Mouse (Mus musculus): ENCODE measurements around the gene Cd5l. TPM values are rescaled to one million over a fixed set of nuclear protein-coding genes. Genes with fewer than 3 reads are reported as not detected.
"Not testable (repeated sequence)": the region's sequence is repeated elsewhere in the genome, so short reads cannot be mapped to it uniquely, and the experiment has no call there.

Cd5l gene
- total RNA-seq (2021) = not detected

DNA sequence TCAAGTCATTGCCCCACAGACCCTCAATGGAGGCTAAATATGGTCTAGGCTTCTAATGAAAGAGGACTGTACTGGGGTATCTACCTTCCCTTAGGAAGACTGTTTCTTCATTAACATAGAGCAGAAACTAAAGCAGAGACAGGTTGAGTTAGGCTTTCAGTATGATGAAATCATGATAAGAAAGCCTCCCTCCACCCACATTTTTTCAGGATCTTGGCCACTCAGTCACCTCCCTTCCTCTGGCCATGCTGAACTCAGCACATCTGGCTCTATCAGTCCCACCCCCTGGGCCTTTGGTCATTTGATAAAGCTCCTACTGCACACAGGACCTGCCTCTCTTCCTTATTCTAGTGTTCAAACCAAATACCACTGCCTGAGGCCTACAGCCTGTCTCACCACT, at the start of gene Cd5l:
Gene Cd5l (plus strand): TSS at position 301 of the 400 bp plus-strand sequence.
- DNase-seq (ENCODE audit: low spot score in 2 of 2) = no peak
- intact Hi-C loops (cut with DNase I) = no loop called here

DNA sequence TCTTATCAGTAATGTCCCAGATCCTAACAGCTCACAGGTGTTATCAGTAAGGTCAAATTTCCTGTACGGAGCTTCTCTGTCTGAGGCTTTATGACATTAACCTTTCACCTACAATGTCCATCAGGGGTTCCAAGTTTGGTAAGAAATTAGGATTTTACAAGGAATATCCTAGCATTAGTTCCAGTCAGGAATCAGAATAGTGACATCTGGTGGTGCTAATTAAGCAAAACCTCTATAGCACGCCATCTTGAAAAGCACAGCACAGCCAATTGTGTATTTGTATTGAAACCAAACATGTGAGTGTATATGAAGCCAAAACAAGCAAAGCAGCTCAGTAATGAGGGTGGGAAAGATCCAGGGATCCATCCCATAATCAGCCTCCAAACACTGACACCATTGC, 47.8 kb upstream of the Cd5l start:
- intact Hi-C loops (cut with DNase I) = no loop called here
- DNase-seq (ENCODE audit: low spot score in 2 of 2) = no peak

- DNase-seq (ENCODE audit: low spot score in 2 of 2) = no peak
- intact Hi-C loops (cut with DNase I) = loop anchor here (5.0 kb wide), 2 partner anchors 80 to 85 kb away; no protein-coding TSS in a partner anchor
Observed at GRCm38 (mm10) chr3:87322557-87322956, 35.1 kb upstream of the Cd5l start.

DNA sequence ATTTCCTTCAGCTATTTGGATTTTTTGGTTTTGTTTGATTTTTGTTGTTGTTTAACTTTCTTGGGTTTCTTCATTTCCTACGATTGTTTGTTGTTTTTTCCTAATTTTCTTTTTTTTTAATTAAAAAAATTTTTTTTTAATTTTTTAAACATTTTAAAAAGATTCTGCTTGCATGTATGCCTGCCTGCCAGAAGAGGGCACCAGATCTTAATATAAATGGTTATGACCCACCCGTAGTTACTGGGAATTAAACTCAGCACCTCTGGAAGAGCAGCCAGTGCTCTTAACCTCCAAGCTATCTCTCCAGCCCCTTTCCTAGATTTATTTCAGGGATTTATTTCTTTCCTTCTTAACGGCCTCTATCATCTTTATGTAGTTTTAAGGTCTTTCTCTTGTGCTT, 33.9 kb upstream of the Cd5l start:
- intact Hi-C loops (cut with DNase I) = loop anchor here (2.0 to 5.0 kb wide), 3 partner anchors 81 to 181 kb away; no protein-coding TSS in a partner anchor
- no peak for DNase-seq (ENCODE audit: low spot score in 2 of 2)

DNA sequence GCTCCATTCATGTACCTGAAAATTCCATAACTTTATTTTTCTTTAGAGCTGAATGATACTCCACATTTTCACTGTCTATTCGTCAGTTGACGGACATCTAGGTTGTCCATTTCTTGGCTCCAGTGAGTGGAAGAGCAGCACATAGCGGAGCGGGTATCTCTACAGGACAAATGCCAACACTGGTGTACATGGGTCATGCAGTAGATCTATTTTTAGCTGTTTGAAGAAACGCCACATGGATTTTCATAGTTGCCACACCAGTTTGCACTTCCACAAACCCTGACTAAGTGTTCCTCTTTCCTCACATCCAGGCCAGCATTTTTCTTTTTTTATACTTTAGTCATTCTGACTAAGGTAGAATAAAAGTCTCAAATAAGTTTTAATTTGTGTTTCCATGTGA, 19.8 kb upstream of the Cd5l start:
- intact Hi-C loops (cut with DNase I) = no loop called here

GRCm38 (mm10) chr3:87350992-87351391, 6.7 kb upstream of the Cd5l start:
- intact Hi-C loops (cut with DNase I); DNase-seq (ENCODE audit: low spot score in 2 of 2): not testable (repeated sequence)

More for the DNA sequence above, 19.8 kb upstream of the Cd5l start:
- DNase-seq (ENCODE audit: low spot score in 2 of 2) = no peak

GRCm38 (mm10) chr3:87359215-87359614, 1.5 kb downstream of the Cd5l start:
- DNase-seq (ENCODE audit: low spot score in 2 of 2) = no peak
- intact Hi-C loops (cut with DNase I) = no loop called here

DNA sequence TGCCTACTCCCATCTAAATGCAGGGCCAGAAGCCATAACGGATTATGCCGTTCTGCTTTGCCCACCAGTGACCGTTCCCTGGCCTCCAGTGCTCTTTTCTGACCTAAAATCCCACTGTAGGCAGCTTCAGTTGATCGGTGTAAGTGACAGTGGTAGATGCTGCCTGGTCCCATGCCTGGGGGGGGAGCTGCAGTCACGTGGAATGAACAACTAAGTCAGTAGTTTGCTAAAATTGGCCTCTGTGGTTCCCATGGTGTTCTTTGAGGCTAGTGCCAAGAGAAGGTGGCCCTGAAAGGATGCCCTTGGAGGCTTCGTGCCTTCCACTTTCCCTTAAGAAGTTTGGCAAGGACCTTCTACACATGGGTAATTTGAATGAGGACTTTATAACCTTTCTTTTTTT, 2.8 kb downstream of the Cd5l start:
- intact Hi-C loops (cut with DNase I) = no loop called here
- no peak for DNase-seq (ENCODE audit: low spot score in 2 of 2)

DNA sequence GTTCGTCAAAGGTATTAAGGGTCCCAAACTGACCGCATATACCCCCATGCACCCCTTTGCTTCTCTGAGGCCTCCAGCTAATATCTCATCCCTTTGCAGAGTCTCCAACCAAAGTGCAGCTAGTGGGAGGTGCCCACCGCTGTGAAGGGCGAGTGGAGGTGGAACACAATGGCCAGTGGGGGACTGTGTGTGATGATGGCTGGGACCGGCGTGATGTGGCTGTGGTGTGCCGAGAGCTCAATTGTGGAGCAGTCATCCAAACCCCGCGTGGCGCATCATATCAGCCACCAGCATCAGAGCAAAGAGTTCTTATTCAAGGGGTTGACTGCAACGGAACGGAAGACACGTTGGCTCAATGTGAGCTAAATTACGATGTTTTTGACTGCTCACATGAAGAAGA, 8.0 kb downstream of the Cd5l start:
- intact Hi-C loops (cut with DNase I) = loop anchor here (2.0 kb wide), 1 partner anchor 21 kb away; no protein-coding TSS in a partner anchor
- DNase-seq (ENCODE audit: low spot score in 2 of 2) = no peak

- intact Hi-C loops (cut with DNase I) = no loop called here
- DNase-seq (ENCODE audit: low spot score in 2 of 2) = no peak
Observed at GRCm38 (mm10) chr3:87367511-87367910, 9.8 kb downstream of the Cd5l start.

DNA sequence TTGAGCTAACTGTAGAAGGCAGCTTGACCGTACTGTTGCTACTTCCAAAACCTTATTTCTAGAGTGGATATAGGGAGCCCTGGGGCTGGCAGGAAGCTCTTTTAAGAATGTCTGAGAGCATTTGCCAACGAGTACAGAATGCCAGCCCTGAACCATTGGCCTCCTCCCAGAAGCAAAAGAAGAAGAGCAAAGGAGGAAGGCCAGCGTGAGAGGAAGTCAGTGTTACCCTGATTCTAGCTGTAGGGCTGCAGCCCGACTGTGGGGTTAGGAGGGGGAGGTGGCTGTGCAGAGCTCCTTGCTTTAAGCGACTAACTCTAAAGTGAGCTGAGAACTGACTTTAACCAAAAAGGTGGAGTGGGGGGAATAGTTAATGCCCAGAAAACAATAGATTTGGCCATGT, 11.5 kb downstream of the Cd5l start:
- intact Hi-C loops (cut with DNase I) = no loop called here
- DNase-seq (ENCODE audit: low spot score in 2 of 2) = no peak

DNA sequence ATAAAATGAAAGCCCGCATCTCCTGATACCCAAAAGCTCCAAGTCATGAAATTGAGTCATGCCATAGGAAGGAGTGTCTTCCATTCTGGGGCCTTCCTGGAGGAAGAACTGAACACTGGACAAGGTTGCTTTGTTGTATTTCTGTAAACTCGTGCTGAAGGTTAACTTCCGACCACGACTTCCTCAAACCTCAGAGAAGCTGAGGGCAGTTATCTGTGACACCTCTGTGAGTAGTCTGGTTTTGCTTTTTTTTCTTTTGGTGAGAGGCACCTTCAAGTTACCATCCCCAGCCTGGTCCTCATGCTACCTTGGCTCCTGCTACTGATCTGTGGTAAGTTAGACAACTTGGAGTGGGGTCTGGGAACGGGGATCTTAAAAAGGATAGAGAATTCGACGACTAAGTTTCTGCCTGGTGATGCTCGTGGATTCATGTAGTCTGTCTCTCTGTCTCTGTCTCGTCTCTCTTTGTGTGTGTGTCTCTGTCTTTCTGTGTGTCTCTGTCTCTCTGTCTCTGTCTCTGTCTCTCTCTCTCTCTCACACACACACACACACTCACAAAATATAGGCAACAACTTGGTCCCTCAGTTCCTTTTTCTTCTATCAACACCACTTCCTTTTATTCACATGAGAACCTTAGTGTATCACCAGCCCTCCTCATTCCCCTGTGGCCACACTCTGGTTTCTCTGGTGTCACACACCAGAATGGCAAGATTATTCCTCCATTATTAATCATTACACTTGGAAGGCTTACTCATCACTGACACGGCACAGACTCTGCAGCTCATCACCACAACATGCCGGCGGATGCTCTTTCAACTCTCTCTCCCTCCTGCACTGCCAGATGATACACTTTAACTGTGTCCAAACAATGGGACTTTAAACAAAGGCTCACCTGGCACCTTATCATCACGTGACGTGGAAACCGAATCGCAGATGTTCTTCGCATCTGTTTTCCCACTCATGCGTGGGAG, 18.8 kb downstream of the Cd5l start, which contains the start of gene Fcrl1:
Gene Fcrl1 (plus strand): TSS at position 193 of the 971 bp plus-strand sequence.
- intact Hi-C loops (cut with DNase I) = no loop called here
- DNase-seq (ENCODE audit: low spot score in 2 of 2) = no peak

GRCm38 (mm10) chr3:87377228-87377627, 19.5 kb downstream of the Cd5l start:
- intact Hi-C loops (cut with DNase I) = no loop called here

GRCm38 (mm10) chr3:87377719-87378118, 20.0 kb downstream of the Cd5l start:
- DNase-seq (ENCODE audit: low spot score in 2 of 2) = no peak
- intact Hi-C loops (cut with DNase I) = no loop called here

More at GRCm38 (mm10) chr3:87377228-87377627, 19.5 kb downstream of the Cd5l start:
- DNase-seq (ENCODE audit: low spot score in 2 of 2) = no peak

DNA sequence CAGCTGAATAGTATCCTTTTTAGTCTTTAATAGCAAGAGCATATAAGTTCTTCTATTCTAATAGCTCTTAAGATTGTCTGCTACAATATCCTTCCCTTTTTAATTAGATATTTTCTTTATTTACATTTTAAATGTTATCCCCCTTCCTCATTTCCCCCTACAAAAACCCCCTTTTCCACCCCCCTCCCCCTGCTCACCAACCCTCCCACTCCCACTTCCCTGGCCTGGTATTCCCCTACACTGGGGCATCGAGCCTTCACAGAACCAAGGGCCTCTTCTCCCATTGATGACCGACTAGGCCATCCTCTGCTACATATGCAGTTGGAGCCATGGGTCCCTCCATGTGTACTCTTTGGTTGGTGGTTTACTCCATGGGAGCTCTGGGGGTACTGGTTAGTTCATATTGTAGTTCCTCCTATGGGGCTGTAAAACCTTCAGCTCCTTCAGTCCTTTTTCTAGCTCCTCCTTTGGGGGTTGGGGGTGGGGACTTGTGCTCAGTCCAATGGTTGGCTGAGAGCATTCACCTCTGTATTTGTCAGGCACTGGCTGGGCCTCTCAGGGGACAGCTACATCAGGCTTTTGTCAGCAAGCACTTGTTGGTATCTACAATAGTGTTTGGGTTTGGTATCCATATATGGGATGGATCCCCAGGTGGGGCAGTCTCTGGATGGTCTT, 22.1 kb downstream of the Cd5l start:
- intact Hi-C loops (cut with DNase I); DNase-seq (ENCODE audit: low spot score in 2 of 2): not testable (repeated sequence)

DNA sequence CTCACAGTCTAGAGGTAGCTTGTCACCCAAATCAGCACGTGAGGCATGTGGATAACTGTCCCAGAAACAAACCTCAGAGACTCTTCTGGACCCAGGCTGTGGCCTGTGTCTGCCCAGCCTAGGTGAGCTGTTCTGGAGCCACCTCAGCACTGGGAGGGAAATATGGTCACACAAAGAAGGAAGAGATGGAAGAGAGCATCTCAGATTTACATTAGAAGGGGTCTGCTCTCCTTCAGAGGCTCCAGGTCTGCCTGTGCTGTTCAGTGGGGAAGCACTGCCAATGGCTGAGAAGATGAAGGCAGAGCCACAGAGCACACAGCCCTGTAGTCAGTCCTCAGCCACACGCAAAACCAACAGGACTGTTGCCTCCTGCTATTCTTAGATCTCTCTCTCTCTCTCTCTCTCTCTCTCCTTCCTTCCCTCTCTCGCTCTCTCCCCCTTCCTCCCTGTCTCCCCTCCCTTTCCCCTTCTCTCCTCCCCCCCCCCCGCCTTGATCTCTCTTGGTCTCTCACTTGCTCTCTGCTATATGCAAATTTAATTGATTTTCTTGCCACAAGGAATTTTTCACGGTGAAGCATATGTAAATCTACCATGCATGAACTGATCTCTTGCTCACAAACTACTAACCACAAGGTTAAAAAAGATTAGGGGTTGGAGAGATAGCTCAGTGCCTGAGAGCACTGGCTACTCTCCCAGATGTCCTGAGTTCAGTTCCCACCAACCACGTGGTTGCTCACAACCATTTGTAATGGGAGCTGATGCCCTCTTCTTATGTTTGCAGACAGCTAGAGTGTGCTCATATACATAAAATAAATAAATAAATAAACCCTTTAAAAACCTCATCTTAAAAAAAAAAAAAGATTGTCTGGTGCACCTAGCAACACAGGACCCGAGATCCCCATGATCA, 24.4 kb downstream of the Cd5l start:
- intact Hi-C loops (cut with DNase I) = no loop called here
- DNase-seq (ENCODE audit: low spot score in 2 of 2) = no peak

- intact Hi-C loops (cut with DNase I) = no loop called here
- DNase-seq (ENCODE audit: low spot score in 2 of 2) = no peak
Observed at GRCm38 (mm10) chr3:87383308-87383707, 25.6 kb downstream of the Cd5l start.

- DNase-seq (ENCODE audit: low spot score in 2 of 2) = no peak
- intact Hi-C loops (cut with DNase I) = no loop called here
Observed at GRCm38 (mm10) chr3:87385105-87385504, 27.4 kb downstream of the Cd5l start.

GRCm38 (mm10) chr3:87390935-87391334, 33.3 kb downstream of the Cd5l start:
- no peak for DNase-seq (ENCODE audit: low spot score in 2 of 2)
- intact Hi-C loops (cut with DNase I) = no loop called here

Measured in left cerebral cortex, postnatal 36 days (tissue).